Mouse (Mus musculus) lung, postnatal 0 days (tissue): ENCODE measurements around the gene Pgap1.

Experiments
- CTCF ChIP-seq: IDR thresholded peaks from 2 replicates; pipeline ENCODE4 v1.5.1; 2016; ENCODE audit warnings: antibody characterized with exemption, mild to moderate bottlenecking
- EP300 ChIP-seq: IDR thresholded peaks from 2 replicates; pipeline ENCODE4 v1.6.1; 2016; ENCODE audit warnings: antibody characterized with exemption, mild to moderate bottlenecking, control low read depth

DNA sequence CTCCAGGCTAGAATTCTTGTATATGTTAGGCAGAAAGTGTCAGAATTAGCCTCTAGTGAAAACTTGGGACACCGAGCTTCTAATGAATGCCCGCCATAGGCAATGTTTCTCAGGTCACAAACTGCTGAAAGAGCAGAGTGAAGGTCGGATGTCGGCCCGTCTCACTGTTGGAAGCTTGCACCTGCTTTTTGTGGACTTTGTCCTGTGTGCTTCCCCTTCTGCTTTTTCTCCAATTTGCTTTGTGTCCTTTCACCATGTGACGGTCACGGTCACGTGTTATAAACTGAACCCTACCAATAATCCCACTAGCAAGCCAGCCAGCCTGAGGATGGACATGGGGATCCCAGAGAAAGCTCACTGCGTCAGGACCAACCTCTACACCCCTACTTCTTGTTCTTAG is 12.3 kb downstream of the Pgap1 start:
- TF ChIP-seq EP300 (no peak), CTCF (no peak)
